Mouse (Mus musculus) left cerebral cortex, postnatal 10 days (tissue): ENCODE measurements at regions not wholly inside any gene's neighbourhood (a gene's known extent, or its start where the extent isn't known, plus 50 kb on each side); places are given as distances from the start of the nearest gene placed in this dataset.

Experiments
- DNase-seq, 2 experiments: peaks; one replicate each; pipeline ENCODE4 v3.0.0; 2021 to 2022; ENCODE audit warnings: low spot score in 2 of 2, mixed read lengths in 1 of 2; ENCODE audit errors: extremely low spot score in 1 of 2
- intact Hi-C: fragments of 180-260 bp; cut with DNase I; formaldehyde crosslinking; loops from one replicate; pipeline ENCODE4 v1.15.1; 2025

DNA sequence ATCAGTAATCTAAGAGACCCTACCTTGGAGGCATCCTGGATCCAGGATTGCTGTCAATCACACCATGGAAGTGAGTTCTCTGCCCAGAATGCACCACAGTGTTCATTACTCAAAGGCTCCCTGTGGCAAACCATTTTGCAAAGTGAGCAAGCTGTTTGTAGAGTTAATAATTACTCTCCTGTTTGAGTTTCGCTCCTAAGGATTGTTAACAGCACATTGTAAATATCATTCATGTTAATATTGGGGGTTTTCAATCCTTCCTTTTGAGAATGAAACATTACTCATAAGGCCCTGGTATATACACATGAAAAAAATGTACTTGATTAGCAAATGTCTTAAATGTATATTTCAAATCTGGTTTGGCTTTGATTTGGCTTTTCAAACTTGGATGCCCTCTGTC lies 58.1 kb upstream of the Clstn2 start:
- intact Hi-C loops, result no loop called here
- no peak for DNase-seq

DNA sequence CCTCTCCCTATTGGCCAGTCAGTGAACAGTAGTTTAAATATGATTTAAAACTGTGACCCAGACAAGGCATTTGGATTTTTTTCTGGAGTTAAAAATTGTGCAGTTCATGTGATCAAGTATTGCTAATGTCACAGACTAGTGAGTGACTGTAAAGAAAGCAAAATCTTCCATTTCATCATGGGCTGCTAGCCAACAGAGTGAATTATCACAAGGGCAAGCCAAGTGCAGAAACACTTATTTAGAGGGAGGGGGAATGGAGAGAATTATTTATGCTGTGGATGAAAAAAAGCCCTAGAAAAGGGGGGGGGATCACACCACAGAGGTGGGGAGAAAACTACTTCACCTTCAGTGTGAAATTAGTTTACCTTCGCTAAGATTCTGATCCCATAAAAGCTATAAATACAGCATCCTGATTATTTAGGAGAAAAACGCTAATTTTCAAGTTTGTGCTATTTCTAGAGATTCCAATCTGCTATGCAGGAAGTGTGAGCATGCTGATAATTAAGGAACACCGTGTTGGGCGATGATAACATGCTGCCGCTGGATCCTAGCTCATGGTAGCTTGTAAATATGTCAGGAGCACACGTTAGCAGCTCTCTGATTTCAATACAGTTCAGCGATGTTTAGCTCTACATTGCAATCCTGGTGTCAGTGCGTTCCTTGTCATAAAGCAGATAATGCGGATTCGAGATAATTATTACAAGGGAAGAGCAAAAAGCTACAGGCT lies 62.2 kb upstream of the Clstn2 start:
- intact Hi-C loops, result no loop called here
- no peak for DNase-seq

DNA sequence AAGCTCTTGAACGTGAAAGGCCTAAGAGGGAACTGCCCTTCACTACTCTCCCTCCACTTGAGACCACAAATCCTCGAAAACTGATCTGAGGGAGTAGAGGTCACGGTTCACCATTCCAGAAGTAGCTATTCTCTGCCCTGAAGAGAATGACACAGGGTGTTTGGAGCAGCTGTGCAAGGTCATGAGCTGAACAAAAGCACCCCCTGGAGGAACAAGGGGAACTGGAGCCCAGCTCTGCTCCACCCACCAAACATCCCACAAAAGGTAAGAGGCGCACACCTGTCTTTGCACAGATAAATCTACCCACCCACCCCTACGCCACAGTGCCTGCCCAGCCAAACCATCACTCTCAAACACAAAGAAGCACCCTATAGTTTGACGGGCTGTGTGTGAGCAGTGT lies 90.4 kb upstream of the Clstn2 start:
- intact Hi-C loops, result loop anchor here (10.0 kb wide), 1 partner anchor 89 kb away; the partner anchor contains the start of gene Clstn2
- no peak for DNase-seq

DNA sequence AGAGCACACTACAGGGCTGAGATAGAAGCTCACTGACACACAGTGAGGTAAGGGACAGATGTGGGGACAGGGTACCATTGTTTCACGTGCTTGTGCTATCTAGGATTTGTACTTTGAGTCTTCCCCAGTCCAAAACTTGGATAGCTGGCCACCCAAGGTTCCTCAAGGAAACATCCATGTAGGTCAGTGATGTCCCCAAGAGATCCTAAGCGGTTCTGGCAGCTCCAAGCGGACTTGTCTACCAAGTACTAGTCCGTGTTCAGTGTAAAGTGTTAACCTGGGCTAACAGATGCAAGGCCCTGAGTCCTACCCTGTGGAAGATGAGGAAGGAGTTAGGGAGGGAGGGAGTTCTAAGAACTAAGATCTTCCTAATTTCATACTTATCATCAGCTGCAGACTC lies 96.6 kb upstream of the Clstn2 start:
- no peak for DNase-seq
- intact Hi-C loops, result loop anchor here (10.0 kb wide), 1 partner anchor 95 kb away; the partner anchor contains the start of gene Clstn2

DNA sequence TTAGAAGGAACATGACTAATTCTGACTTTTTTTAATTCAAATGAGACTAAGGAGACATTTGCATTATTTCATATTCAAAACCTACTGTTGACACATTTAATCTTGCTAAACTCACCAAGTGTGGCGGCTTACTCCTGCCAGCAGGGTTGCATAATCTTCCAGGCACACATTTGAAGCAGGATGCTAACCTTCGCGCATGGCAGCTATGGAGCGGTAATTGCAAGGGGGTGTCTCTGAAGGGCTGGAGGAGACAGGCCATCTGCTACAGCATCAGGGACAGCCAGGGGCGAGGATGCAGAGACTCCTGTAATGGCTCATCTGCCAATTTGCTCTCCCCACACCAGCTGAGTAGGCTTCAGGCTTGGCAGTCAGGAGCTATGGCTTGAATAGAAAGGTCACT lies 97.9 kb upstream of the Clstn2 start:
- DNase-seq, result peak; percentile 37 to 61
- intact Hi-C loops, result no loop called here

DNA sequence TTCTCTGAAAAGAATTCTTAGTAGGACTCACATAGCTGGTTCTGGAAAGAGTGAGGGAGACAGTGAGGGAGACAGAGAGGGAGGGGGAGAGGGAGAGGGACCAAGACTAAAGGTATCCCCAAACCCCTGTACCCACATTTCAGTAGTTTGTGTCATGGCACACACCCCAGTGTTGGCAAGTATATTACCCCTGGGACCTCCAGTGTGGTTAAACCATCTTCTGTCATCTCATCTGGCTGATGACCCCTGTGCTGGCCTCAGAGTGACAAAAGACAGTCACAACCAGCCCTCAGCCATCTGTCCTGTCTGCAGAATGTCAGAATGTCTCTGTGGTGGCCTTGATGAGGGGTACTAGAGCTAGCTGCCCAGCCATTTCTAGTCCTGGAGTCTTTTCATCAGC lies 107.6 kb upstream of the Clstn2 start:
- intact Hi-C loops, result no loop called here
- DNase-seq, result no peak

DNA sequence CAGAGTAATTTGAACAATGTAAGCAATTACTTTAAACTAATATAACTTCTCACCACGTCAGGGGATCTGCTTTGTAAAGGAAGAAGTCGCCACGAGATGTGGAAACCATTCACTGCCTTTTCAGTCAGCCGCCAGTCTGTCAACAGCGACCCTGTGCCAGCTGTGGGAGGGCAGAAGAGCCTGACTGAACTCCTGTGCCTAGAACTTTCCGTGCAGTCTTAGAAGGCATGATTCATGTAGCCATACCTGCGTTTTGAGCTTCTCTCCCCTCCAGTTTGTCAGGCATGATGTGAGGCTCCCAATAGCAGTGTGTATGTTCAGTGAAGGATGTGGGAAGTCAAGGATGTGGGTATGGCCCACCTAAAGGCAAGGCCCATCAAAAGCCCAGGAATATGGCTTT lies 109.1 kb upstream of the Clstn2 start:
- intact Hi-C loops, result no loop called here
- no peak for DNase-seq

DNA sequence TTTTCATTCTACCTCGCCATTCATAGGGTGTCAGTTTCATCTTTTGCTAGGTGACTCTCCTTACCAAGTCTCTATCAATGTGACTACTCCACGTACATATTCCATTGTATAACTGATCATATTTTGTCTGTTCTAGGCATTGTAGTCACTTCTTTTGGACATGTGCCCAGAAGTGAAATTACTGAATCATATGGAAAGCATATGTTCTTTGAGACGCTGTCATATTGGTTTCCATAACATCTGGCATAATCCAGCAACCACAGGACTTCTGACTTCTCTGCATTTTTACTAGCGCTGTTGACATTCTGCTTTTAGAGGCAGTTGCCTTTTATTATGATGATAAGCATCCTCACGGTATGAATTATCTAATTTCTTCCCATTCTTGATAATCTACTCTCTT lies 113.9 kb upstream of the Clstn2 start:
- intact Hi-C loops, result no loop called here

DNA sequence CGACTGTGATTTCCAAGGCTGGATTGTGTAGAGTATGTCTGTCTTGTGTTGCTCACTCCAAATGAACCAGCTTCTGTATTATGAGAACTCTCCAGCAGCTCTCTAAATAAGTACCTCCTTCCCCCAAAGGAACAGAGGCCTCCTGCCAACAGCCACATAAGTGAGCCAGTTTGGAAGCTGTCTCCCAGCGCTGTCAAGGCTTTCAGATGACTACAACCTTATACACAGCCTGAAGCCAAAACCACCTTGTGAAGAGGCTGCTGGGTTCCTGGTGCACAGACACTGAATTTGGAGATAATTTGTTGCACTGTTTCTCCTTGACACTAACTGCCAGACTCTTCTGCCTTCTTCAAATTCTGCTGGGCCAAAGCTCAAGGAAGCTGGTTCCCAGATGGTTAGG lies 125.4 kb upstream of the Clstn2 start:
- intact Hi-C loops, result no loop called here
- DNase-seq, result no peak

More for the DNA sequence above, 113.9 kb upstream of the Clstn2 start:
- no peak for DNase-seq

DNA sequence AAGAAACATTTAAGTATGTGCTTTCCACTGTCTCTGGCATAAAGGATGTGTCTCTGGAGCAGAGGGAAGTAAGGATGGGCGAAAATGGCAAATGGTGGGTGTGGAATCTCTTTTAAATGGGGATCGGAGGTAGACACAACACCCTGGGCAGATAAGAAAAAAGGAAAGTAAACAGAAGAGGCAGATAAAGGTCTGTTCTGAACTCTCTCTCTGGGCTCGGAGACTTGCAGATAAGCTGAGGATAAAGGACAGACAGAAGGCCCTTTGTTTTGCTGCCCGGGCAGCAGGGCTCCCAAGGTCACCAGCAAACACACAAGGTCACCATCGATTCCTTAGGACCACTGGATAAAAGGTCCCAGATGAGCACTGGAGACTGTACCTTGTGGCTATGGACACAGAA lies 122.7 kb upstream of the Nmnat3 start:
- intact Hi-C loops, result no loop called here
- no peak for DNase-seq

DNA sequence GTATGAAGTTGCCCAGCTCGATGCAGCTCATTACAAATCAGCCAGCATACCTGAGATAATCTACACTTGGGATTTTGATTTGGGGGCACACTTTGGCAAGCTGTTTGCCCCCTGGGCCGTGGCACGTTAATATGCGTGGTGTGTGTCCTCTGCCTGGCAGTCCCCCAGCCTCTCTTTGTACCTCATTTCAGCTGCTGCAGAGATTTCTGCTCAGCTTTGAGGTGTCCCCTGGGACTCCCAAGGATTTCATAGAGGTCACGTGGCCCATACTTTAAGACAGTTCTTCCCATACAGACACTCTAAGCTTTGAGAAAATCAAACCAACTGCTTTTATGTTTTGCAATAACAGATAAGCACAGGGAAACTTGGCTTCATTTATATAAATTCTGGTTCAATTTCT lies 113.2 kb upstream of the Nmnat3 start:
- intact Hi-C loops, result no loop called here
- no peak for DNase-seq

DNA sequence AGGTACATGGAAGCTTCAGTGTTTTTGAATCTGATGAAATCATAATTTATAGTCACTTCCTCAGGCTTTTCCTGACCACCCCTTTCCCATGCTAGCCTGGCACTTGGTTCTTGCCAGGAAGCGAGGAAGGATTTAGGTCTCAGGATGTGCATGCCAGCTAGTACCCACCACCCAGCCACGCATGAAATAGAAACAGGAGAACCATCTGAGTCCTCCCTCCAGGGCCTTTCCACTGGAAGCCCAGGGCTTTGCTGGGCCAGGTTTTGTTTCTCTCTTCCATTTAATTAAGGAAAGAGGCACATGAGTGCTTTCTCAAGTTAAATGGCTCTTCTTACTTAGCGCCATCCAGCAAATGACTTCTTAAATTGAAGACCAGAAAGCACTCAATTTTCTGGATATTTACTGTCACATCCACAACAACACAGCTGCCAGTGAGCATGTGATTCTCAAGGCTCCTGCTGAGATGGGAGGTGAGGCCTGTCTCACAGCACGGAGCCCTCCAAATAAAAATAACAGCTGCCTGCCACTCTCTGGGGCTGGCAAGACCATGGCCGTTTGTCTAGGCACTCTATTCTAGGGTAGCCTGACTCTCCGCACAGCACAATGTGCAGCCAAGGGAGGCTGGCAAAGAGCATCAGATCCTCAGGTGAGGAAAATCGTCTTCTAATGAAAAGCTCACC lies 110.4 kb upstream of the Nmnat3 start:
- no peak for DNase-seq
- intact Hi-C loops, result no loop called here

DNA sequence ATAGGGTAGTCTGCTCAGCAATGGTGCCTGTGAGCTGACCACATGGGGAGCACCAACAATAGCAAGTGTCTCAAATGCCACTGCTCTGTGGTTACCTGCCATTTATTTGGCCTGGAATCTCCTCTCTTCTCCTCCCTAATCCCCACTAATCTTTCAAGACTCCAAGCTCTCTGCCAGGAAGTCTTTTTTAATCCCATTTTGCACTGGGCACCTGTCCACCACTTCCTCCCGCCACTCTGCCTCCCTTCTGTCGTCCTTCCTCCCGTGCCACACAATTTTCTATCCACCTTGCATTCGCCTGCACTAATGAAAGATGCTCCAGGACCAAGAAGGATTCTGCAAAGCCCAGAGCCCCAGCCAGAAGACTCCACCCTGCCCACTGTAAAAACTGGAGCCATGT lies 106.5 kb upstream of the Nmnat3 start:
- intact Hi-C loops, result no loop called here
- DNase-seq, result no peak

DNA sequence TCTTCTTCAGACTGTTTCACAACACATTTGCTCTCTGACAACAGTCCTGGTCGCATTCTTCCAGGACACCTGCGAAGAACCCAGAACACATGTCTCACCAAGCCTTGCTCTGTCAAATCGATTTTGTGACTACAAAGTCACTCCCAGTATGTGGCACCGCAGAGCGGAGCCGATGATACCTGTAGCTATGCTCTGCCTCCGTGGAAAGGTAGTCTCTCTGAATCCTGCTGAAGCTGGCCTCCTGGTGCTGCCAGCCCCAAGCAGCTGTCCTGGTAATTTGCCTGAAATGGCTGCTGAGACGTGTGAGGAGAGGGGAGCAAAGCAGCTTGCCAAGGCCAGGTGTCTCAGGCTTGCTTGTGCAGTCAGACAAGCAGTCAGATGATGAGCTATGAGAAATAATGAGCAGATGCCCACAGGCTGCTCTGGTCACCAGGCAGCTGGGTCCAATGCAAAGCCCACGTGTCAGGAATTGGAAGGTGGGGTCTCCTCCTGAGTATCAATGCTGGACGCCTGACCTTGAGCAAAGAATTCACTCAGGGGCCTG lies 100.4 kb upstream of the Nmnat3 start:
- no peak for DNase-seq
- intact Hi-C loops, result no loop called here

DNA sequence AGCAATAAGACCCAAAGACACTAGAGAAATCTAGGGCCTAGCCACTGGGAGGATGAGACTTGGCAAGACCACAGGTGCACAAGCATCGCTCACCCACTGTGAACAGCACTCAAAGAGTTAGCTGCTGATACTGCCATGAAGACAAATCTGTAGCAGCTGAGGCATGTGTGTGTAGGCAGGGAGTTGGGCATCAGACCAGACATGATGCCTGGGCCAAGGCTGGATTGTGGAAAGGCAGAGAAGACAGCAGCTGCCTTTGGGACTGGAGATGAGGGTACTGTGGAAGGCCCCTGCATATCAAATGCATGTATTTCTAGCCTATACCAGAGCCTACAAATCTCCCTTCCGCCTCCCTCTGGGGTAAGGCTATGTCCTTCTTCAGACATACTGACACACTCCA lies 92.9 kb upstream of the Nmnat3 start:
- intact Hi-C loops, result no loop called here

DNA sequence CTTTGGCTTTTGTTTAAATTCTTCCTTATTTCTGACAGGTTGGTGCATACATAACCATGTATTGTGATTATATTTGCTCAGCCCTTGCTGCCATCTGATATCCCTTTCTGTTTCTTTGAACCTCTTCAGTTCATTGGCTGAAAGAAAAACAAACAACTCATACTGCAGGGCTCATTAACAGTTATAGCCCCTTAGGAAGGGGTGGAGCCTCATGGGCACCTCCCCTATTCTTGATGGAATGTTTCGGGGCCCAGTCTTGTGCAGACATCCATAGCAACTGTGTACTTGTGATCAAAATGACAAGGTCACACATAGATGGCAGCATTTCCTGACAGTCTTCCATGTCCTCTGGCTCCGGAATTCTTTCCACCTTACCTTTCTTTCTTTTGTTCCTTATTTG lies 68.4 kb upstream of the Nmnat3 start:
- intact Hi-C loops, result no loop called here
- no peak for DNase-seq

More for the DNA sequence above, 92.9 kb upstream of the Nmnat3 start:
- DNase-seq, result peak; percentile 51 to 66

DNA sequence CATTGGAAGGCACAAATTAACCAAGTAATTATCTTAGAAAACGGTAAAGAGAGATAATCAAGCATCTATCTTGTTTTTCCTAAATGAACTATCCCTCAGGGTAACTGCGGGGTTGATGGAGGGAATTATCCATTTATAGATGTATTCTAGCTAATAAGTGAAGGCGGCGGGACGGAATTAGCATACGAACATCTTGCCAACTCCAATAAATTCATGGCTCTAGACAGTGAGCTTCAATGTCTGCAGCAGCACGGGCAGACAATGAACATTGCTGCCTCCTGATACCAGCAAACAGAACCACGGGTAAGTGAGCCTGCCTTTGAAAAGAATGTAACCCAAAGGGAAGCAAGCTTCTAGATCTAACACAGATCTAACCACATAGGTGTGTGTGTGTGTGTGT lies 66.9 kb upstream of the Nmnat3 start:
- peak in 1 of 2 experiments; percentile 7 for DNase-seq

DNA sequence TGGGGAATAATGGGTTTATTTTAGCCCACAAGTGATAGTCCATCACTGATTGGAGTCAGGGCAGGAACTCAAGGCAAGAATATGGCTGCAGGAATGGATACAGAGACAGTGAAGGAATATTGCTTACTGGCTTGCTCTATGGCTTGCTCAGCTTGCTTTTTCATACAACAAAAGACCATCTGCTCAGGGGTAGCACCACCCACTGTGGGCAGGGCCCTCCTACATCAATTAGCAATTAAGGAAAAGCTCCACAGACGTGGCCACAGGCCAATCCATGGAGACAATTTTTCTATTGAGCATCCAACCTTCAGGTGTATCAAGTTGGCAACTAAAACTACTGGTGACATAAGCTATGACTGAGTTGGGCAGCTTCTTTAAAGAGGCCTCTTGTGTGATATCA lies 65.5 kb upstream of the Nmnat3 start:
- DNase-seq, result no peak
- intact Hi-C loops, result no loop called here

More for the DNA sequence above, 66.9 kb upstream of the Nmnat3 start:
- intact Hi-C loops, result no loop called here

DNA sequence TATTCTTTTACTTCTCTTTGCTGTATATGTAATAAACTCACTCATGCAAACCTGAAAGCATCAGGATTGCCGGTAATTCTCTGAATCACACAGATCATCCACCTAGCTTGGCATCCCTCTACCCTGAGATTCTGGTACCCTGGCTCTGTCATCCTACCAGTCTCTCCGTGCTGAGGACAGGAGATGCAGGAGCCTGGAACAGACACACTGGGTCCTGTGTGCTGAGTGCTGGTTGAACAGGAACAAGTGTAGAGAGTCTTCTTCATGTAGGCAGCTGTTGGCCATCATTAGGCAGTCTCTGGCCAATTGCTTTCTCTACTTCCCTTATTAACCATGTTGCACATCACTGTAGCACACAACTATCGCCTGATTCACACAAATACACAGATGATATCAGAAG lies 59.0 kb upstream of the Nmnat3 start:
- DNase-seq, result no peak
- intact Hi-C loops, result no loop called here

DNA sequence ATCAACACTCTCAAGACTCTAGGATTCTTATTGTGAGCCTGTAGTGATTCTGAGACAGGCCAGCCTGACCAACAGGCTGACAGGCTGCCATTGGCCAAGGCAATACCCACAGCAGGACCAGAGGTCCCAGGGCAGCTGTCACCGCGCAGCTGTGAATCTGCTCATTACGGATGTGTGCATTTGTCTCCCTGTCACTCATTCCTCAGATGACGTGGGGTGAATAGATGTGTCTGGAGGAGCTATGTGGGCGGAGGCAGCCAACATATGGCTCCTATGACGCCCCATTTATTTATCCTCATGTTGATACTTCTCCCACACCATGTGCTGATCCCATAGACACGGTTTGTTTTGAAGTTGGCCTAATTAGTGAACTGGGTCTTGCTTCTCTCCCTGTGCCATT lies 58.3 kb upstream of the Nmnat3 start:
- no peak for DNase-seq
- intact Hi-C loops, result no loop called here
